Mouse (Mus musculus): ENCODE measurements at regions not wholly inside any gene's neighbourhood (a gene's known extent, or its start where the extent isn't known, plus 50 kb on each side); places are given as distances from the start of the nearest gene placed in this dataset.

GRCm38 (mm10) chr1:94207859-94208258 is 155.5 kb upstream of the Pdcd1 start:
- Histone ChIP-seq H3K4me3 (ENCODE audit: control insufficient read depth in 1 of 2, insufficient read depth in 1 of 2, low read depth in 2 of 2, low read length in 2 of 2) (no peak overlapping the region), H3K9me3 (replicated peaks; ENCODE audit: insufficient read depth, low read length) (no peaks in the 10 kb centered on the region), H3K79me2 (ENCODE audit: control insufficient read depth, insufficient read depth, low read length, poor library complexity) (no peaks in the 10 kb centered on the region), H3K27ac (ENCODE audit: control insufficient read depth, low read depth, low read length) (no peak overlapping the region), H3K36me3 (ENCODE audit: control insufficient read depth in 1 of 2, insufficient read depth in 2 of 2, low read length in 2 of 2) (no peaks in the 10 kb centered on the region), H3K9ac (ENCODE audit: control insufficient read depth, low read depth, low read length, poor library complexity, severe bottlenecking) (no peak overlapping the region), H3K4me1 (ENCODE audit: control insufficient read depth in 1 of 2, insufficient read depth in 2 of 2, low read length in 2 of 2) (peaks cover 0 to 6% of the 10 kb centered on the region in 2 experiments; a peak in 2 of 4 replicates), H3K27me3 (ENCODE audit: control insufficient read depth in 1 of 2, insufficient read depth in 2 of 2, low read length in 2 of 2) (no peaks in the 10 kb centered on the region)
- DNase-seq (ENCODE audit: low read depth, low spot score): no peak
- TF ChIP-seq GATA1 (IDR thresholded peaks at IDR 0.05; ENCODE audit: low read depth, low read length) (no peak), SIN3A (IDR thresholded peaks at IDR 0.05; ENCODE audit: low read length) (no peak), USF2 (IDR thresholded peaks at IDR 0.05; ENCODE audit: borderline replicate concordance in 1 of 2, insufficient read depth in 1 of 2, low read depth in 1 of 2, low read length in 2 of 2) (no peak), BHLHE40 (IDR thresholded peaks at IDR 0.05; ENCODE audit: borderline replicate concordance, low read depth, low read length) (no peak), E2F4 (IDR thresholded peaks at IDR 0.05; ENCODE audit: borderline replicate concordance, low read depth, low read length) (no peak), UBTF (IDR thresholded peaks at IDR 0.05; ENCODE audit: borderline replicate concordance, insufficient read depth, low read depth, low read length) (no peak), MEF2A (IDR thresholded peaks at IDR 0.05; ENCODE audit: extremely low read depth, insufficient replicate concordance, low read depth, low read length, poor library complexity, severe bottlenecking) (no peak), MYB (IDR thresholded peaks at IDR 0.05; ENCODE audit: low read depth, low read length) (no peak), MAZ (IDR thresholded peaks at IDR 0.05; ENCODE audit: low read depth, low read length) (no peak), KAT2A (conservative IDR thresholded peaks at IDR 0.05; ENCODE audit: low read depth, low read length) (no peak), USF1 (IDR thresholded peaks at IDR 0.05; ENCODE audit: low read depth, low read length) (no peak), GABPA (IDR thresholded peaks at IDR 0.05; ENCODE audit: low read depth, low read length) (no peak), ELF1 (IDR thresholded peaks at IDR 0.05; ENCODE audit: low read depth, low read length) (no peak), RAD21 (IDR thresholded peaks at IDR 0.05; ENCODE audit: low read depth, low read length) (no peak; the same call in 1 of the 2 replicates), CHD2 (IDR thresholded peaks at IDR 0.05; ENCODE audit: low read length) (no peak), EP300 (IDR thresholded peaks at IDR 0.05; ENCODE audit: low read depth in 1 of 2, low read length in 2 of 2) (no peak), TBP (IDR thresholded peaks at IDR 0.05; ENCODE audit: low read depth, low read length) (no peak), CTCF (IDR thresholded peaks at IDR 0.05 in 2 of 3, conservative IDR thresholded peaks at IDR 0.05 in 1 of 3; ENCODE audit: control insufficient read depth in 1 of 3, insufficient read depth in 1 of 3, low read depth in 2 of 3, low read length in 3 of 3, poor library complexity in 1 of 3, severe bottlenecking in 1 of 3) (no peak), SMC3 (IDR thresholded peaks at IDR 0.05; ENCODE audit: low read depth, low read length) (no peak)

- no peak overlapping the region for H3K4me3 ChIP-seq (ENCODE audit: control insufficient read depth in 1 of 2, insufficient read depth in 1 of 2, low read depth in 2 of 2, low read length in 2 of 2)
- TF ChIP-seq ZC3H11A (IDR thresholded peaks at IDR 0.05; ENCODE audit: low read depth, low read length) (no peak), USF1 (IDR thresholded peaks at IDR 0.05; ENCODE audit: low read depth, low read length) (no peak), RCOR1 (IDR thresholded peaks at IDR 0.05; ENCODE audit: low read depth, low read length) (no peak), ETS1 (IDR thresholded peaks at IDR 0.05; ENCODE audit: low read depth, low read length) (no peak), ELF1 (IDR thresholded peaks at IDR 0.05; ENCODE audit: low read depth, low read length) (no peak), GABPA (IDR thresholded peaks at IDR 0.05; ENCODE audit: low read depth, low read length) (no peak), CTCF (IDR thresholded peaks at IDR 0.05 in 2 of 3, conservative IDR thresholded peaks at IDR 0.05 in 1 of 3; ENCODE audit: control insufficient read depth in 1 of 3, insufficient read depth in 1 of 3, low read depth in 2 of 3, low read length in 3 of 3, poor library complexity in 1 of 3, severe bottlenecking in 1 of 3) (no peak), RAD21 (IDR thresholded peaks at IDR 0.05; ENCODE audit: low read depth, low read length) (no peak), TCF12 (IDR thresholded peaks at IDR 0.05; ENCODE audit: low read depth, low read length) (no peak), BHLHE40 (IDR thresholded peaks at IDR 0.05; ENCODE audit: borderline replicate concordance, low read depth, low read length) (no peak), KAT2A (conservative IDR thresholded peaks at IDR 0.05; ENCODE audit: low read depth, low read length) (no peak), MYB (IDR thresholded peaks at IDR 0.05; ENCODE audit: low read depth, low read length) (no peak), ZMIZ1 (IDR thresholded peaks at IDR 0.05; ENCODE audit: low read depth, low read length) (no peak), NELFE (IDR thresholded peaks at IDR 0.05; ENCODE audit: low read depth, low read length) (no peak), ZKSCAN1 (IDR thresholded peaks at IDR 0.05; ENCODE audit: low read depth, low read length) (no peak)
- H3K79me2 ChIP-seq (ENCODE audit: control insufficient read depth, insufficient read depth, low read length, poor library complexity): no peaks in the 10 kb centered on the region
- H3K27ac ChIP-seq (ENCODE audit: control insufficient read depth, low read depth, low read length): no peak overlapping the region
- no peaks in the 10 kb centered on the region for H3K9me3 ChIP-seq (replicated peaks; ENCODE audit: insufficient read depth, low read length)
- no peak overlapping the region for H3K9ac ChIP-seq (ENCODE audit: control insufficient read depth, low read depth, low read length, poor library complexity, severe bottlenecking)
- no peaks in the 10 kb centered on the region for H3K27me3 ChIP-seq (ENCODE audit: control insufficient read depth in 1 of 2, insufficient read depth in 2 of 2, low read length in 2 of 2)
- H3K36me3 ChIP-seq (ENCODE audit: control insufficient read depth in 1 of 2, insufficient read depth in 2 of 2, low read length in 2 of 2): no peaks in the 10 kb centered on the region
- DNase-seq (ENCODE audit: low read depth, low spot score): no peak
- H3K4me1 ChIP-seq (ENCODE audit: control insufficient read depth in 1 of 2, insufficient read depth in 2 of 2, low read length in 2 of 2): 0 out of 4 replicates have a peak, but pooled peaks cover 0 to 3% of the 10 kb centered on the region in 2 experiments
Observed at GRCm38 (mm10) chr1:94203281-94203680, 150.9 kb upstream of the Pdcd1 start.

All from MEL (cell line).